Mouse (Mus musculus) liver, embryonic 11.5 days (tissue): Measurements from ENCODE around the gene Vmn1r40. TPM values are rescaled to one million over a fixed set of nuclear protein-coding genes. Genes with fewer than 3 reads are reported as not detected.

Source experiments
- ATAC-seq: fragments of 200-750 bp; cut with Nextera tagmentation; replicated peaks from 2 replicates; pipeline ENCODE4 v1.8.0; 2017; ENCODE audit warnings: moderate number of reproducible peaks, mild to moderate bottlenecking, moderate TSS enrichment, moderate library complexity; ENCODE audit not compliant: low FRiP score
- DNase-seq: peaks from one replicate; pipeline ENCODE4 v3.0.0-alpha.2; 2017; ENCODE audit warnings: low spot score
- H3K27ac ChIP-seq: fragments of 300-500 bp; sonication (generic); 2 replicates; pipeline ENCODE4 v1.5.1; 2014; ENCODE audit warnings: mild to moderate bottlenecking, low read depth, low read length, control low read depth
- H3K27me3 ChIP-seq: fragments of 300-500 bp; sonication (generic); replicated peaks from 2 replicates; pipeline ENCODE4 v1.6.1; 2014; ENCODE audit warnings: low read length, mixed read lengths; ENCODE audit not compliant: control insufficient read depth, insufficient read depth
- H3K36me3 ChIP-seq: fragments of 300-500 bp; sonication (generic); 2 replicates; pipeline ENCODE4 v1.6.1; 2014; ENCODE audit warnings: mild to moderate bottlenecking, low read length, moderate library complexity, mixed read lengths; ENCODE audit not compliant: control insufficient read depth, insufficient read depth
- H3K4me1 ChIP-seq: fragments of 300-500 bp; sonication (generic); replicated peaks from 2 replicates; pipeline ENCODE4 v1.6.1; 2014; ENCODE audit warnings: low read length, mixed read lengths; ENCODE audit not compliant: control insufficient read depth, insufficient read depth
- H3K4me2 ChIP-seq: fragments of 300-500 bp; sonication (generic); 2 replicates; pipeline ENCODE4 v1.6.1; 2014; ENCODE audit warnings: mild to moderate bottlenecking, control low read depth, moderate library complexity
- H3K4me3 ChIP-seq: fragments of 300-500 bp; sonication (generic); 2 replicates; pipeline ENCODE4 v1.5.1; 2014; ENCODE audit warnings: low read depth, low read length, control low read depth
- H3K9ac ChIP-seq: fragments of 300-500 bp; sonication (generic); 2 replicates; pipeline ENCODE4 v1.6.1; 2014; ENCODE audit warnings: low read depth, low read length, control low read depth
- H3K9me3 ChIP-seq: fragments of 300-500 bp; sonication (generic); 2 replicates; pipeline ENCODE4 v1.6.1; 2016; ENCODE audit warnings: low read length, inconsistent platforms, mixed read lengths; ENCODE audit not compliant: control insufficient read depth
- WGBS: fragments of 180-500 bp; shearing (Covaris S2); extraction: QIAGEN DNeasy Blood & Tissue Kit; methylation state at CpG from one replicate; pipeline ENCODE4 v1.1.7; 2014; 5-methylcytosine and 5-hydroxymethylcytosine counted together
- polyA plus RNA-seq: library from polyadenylated mRNA; unstranded; fragments of >200 nt; fragmentation: Nextera tagmentation; extraction: Ambion mirVana; gene quantifications from 2 replicates; pipeline ENCODE4 v1.2.1, GENCODE M21; 2014

Vmn1r40 gene
- polyA plus RNA-seq: not detected in 2 replicates

GRCm38 (mm10) chr6:89707240-89707639 is at the start of gene Vmn1r40:
Gene Vmn1r40 (plus strand): TSS chr6:89707540.
- Histone ChIP-seq H3K9ac (no peak within 1 kb of the TSS), H3K36me3 (no peaks in the 10 kb centered on the region), H3K4me1 (no peaks in the 10 kb centered on the region), H3K9me3 (no peaks in the 10 kb centered on the region), H3K4me2 (no peak within 1 kb of the TSS), H3K27me3 (no peaks in the 10 kb centered on the region), H3K27ac (no peak within 1 kb of the TSS), H3K4me3 (no peak within 1 kb of the TSS)
- 77% methylated on average over 4 of the region's 4 CpGs for WGBS
- DNase-seq (no peak), ATAC-seq (no peak)

- H3K36me3 ChIP-seq: no peaks in the 10 kb centered on the region
- H3K4me3 ChIP-seq: no peak overlapping the region
- DNase-seq: no peak
- H3K4me2 ChIP-seq: no peak overlapping the region
- ATAC-seq: no peak
- H3K4me1 ChIP-seq: no peaks in the 10 kb centered on the region
- H3K27me3 ChIP-seq: no peaks in the 10 kb centered on the region
- no peak overlapping the region for H3K9ac ChIP-seq
- H3K27ac ChIP-seq: no peak overlapping the region
- 75% methylated on average over 3 of the region's 3 CpGs for WGBS
- no peaks in the 10 kb centered on the region for H3K9me3 ChIP-seq
These were observed 49.0 kb upstream of the Vmn1r40 start for GRCm38 (mm10) chr6:89658342-89658741.

GRCm38 (mm10) chr6:89658931-89659330 is 48.4 kb upstream of the Vmn1r40 start:
- DNase-seq (no peak), ATAC-seq (no peak)
- Histone ChIP-seq H3K4me2 (no peak overlapping the region), H3K27me3 (no peaks in the 10 kb centered on the region), H3K9ac (no peak overlapping the region), H3K27ac (no peak overlapping the region), H3K4me1 (no peaks in the 10 kb centered on the region), H3K9me3 (no peaks in the 10 kb centered on the region), H3K36me3 (no peaks in the 10 kb centered on the region), H3K4me3 (no peak overlapping the region)
- 85% methylated on average over 6 of the region's 6 CpGs for WGBS

- WGBS: 29% methylated on average over 7 of the region's 7 CpGs
- Histone ChIP-seq H3K27ac (no peak overlapping the region), H3K9ac (no peak overlapping the region), H3K4me3 (no peak overlapping the region), H3K4me2 (no peak overlapping the region), H3K4me1 (no peaks in the 10 kb centered on the region), H3K9me3 (no peaks in the 10 kb centered on the region), H3K27me3 (no peaks in the 10 kb centered on the region), H3K36me3 (no peaks in the 10 kb centered on the region)
- DNase-seq (no peak), ATAC-seq (no peak)
These were observed 47.5 kb upstream of the Vmn1r40 start for GRCm38 (mm10) chr6:89659692-89660423.

- Histone ChIP-seq H3K27ac (no peak overlapping the region), H3K4me3 (no peak overlapping the region), H3K27me3 (no peaks in the 10 kb centered on the region), H3K36me3 (no peaks in the 10 kb centered on the region), H3K4me1 (no peaks in the 10 kb centered on the region), H3K9me3 (no peaks in the 10 kb centered on the region), H3K4me2 (no peak overlapping the region), H3K9ac (no peak overlapping the region)
- ATAC-seq: no peak
- 70% methylated on average over 1 of the region's 1 CpGs for WGBS
- no peak for DNase-seq
These were observed 46.9 kb upstream of the Vmn1r40 start for GRCm38 (mm10) chr6:89660490-89660889.

- H3K4me3 ChIP-seq: no peak overlapping the region
- no peaks in the 10 kb centered on the region for H3K9me3 ChIP-seq
- H3K9ac ChIP-seq: no peak overlapping the region
- no peaks in the 10 kb centered on the region for H3K36me3 ChIP-seq
- no peaks in the 10 kb centered on the region for H3K27me3 ChIP-seq
- H3K4me1 ChIP-seq: no peaks in the 10 kb centered on the region
- H3K27ac ChIP-seq: no peak overlapping the region
- ATAC-seq (no peak), DNase-seq (no peak)
- 88% methylated on average over 3 of the region's 3 CpGs for WGBS
- no peak overlapping the region for H3K4me2 ChIP-seq
These were observed 44.8 kb upstream of the Vmn1r40 start for GRCm38 (mm10) chr6:89662521-89662920.

GRCm38 (mm10) chr6:89665155-89665554 is 42.2 kb upstream of the Vmn1r40 start:
- H3K27me3 ChIP-seq: no peaks in the 10 kb centered on the region
- no peak overlapping the region for H3K4me3 ChIP-seq
- no peaks in the 10 kb centered on the region for H3K4me1 ChIP-seq
- DNase-seq (no peak), ATAC-seq (no peak)
- no peak overlapping the region for H3K27ac ChIP-seq
- H3K36me3 ChIP-seq: no peaks in the 10 kb centered on the region
- WGBS: 59% methylated on average over 8 of the region's 8 CpGs
- no peaks in the 10 kb centered on the region for H3K9me3 ChIP-seq
- no peak overlapping the region for H3K4me2 ChIP-seq
- no peak overlapping the region for H3K9ac ChIP-seq

- H3K9ac ChIP-seq: no peak overlapping the region
- 76% methylated on average over 7 of the region's 7 CpGs for WGBS
- no peak for ATAC-seq
- no peak for DNase-seq
- no peak overlapping the region for H3K4me3 ChIP-seq
- H3K36me3 ChIP-seq: no peaks in the 10 kb centered on the region
- H3K27me3 ChIP-seq: no peaks in the 10 kb centered on the region
- H3K4me2 ChIP-seq: no peak overlapping the region
- H3K27ac ChIP-seq: no peak overlapping the region
- H3K9me3 ChIP-seq: no peaks in the 10 kb centered on the region
- H3K4me1 ChIP-seq: no peaks in the 10 kb centered on the region
These were observed 41.7 kb upstream of the Vmn1r40 start for GRCm38 (mm10) chr6:89665667-89666066.

GRCm38 (mm10) chr6:89666976-89667375 is 40.4 kb upstream of the Vmn1r40 start:
- Histone ChIP-seq H3K4me1 (no peaks in the 10 kb centered on the region), H3K27me3 (no peaks in the 10 kb centered on the region), H3K27ac (no peak overlapping the region), H3K36me3 (no peaks in the 10 kb centered on the region), H3K4me2 (no peak overlapping the region), H3K9ac (no peak overlapping the region), H3K4me3 (no peak overlapping the region), H3K9me3 (no peaks in the 10 kb centered on the region)
- WGBS: 80% methylated on average over 3 of the region's 3 CpGs
- DNase-seq: no peak
- ATAC-seq: no peak
